Mouse (Mus musculus): Measurements from ENCODE around the gene Ush2a.
A peak's percentile ranks its signal among the peaks of the same experiment; 100 is the strongest.

GRCm38 (mm10) chr1:188980050-188980449, 718.2 kb downstream of the Ush2a start:
- peak; percentile 64 for TF ChIP-seq CTCF (IDR thresholded peaks at IDR 0.05; ENCODE audit: extremely low read depth, insufficient read depth, low read length)
- TF ChIP-seq POLR2A (IDR thresholded peaks at IDR 0.05; ENCODE audit: extremely low read depth, insufficient read depth, low read length): no peak

Data from cortical plate, adult 2 months (tissue).